Mouse (Mus musculus): ENCODE results near the gene Mum1. TPM values are rescaled to one million over a fixed set of nuclear protein-coding genes. Genes with fewer than 3 reads are reported as not detected.
"Not testable (repeated sequence)": the region's sequence is repeated elsewhere in the genome, so short reads cannot be mapped to it uniquely, and the experiment has no call there.

The Mum1 gene
- polyA plus RNA-seq, 1 experiment = not detected

- Histone ChIP-seq H3K4me3 (ENCODE audit: insufficient read depth, low read depth, low read length) (no peak overlapping the region), H3K27ac (ENCODE audit: insufficient read depth, low read depth, low read length) (no peak overlapping the region)
- no peak for TF ChIP-seq POLR2A (IDR thresholded peaks at IDR 0.05; ENCODE audit: insufficient read depth, low read depth, low read length)
- TF ChIP-seq CTCF (IDR thresholded peaks at IDR 0.05; ENCODE audit: insufficient read depth, low read depth, low read length) = no peak
These were observed 18.7 kb downstream of the Mum1 start for GRCm38 (mm10) chr10:80244791-80245399.

GRCm38 (mm10) chr10:80245600-80245999 is 19.4 kb downstream of the Mum1 start:
- peaks cover 16% of the 10 kb centered on the region; the same call in 1 of the 2 replicates for H3K4me1 ChIP-seq (ENCODE audit: control insufficient read depth, insufficient read depth, low read length)
- WGBS = 4% methylated on average over 4 of the region's 4 CpGs
- H3K4me3 ChIP-seq (ENCODE audit: insufficient read depth, low read depth, low read length) = no peak overlapping the region
- no peak overlapping the region for H3K27ac ChIP-seq (ENCODE audit: insufficient read depth, low read depth, low read length)
- TF ChIP-seq CTCF (IDR thresholded peaks at IDR 0.05; ENCODE audit: insufficient read depth, low read depth, low read length) (no peak), POLR2A (IDR thresholded peaks at IDR 0.05; ENCODE audit: insufficient read depth, low read depth, low read length) (no peak)

More at GRCm38 (mm10) chr10:80244791-80245399, 18.7 kb downstream of the Mum1 start:
- 11% methylated on average over 5 of the region's 5 CpGs for WGBS
- H3K4me1 ChIP-seq (ENCODE audit: control insufficient read depth, insufficient read depth, low read length) = peaks cover 10% of the 10 kb centered on the region; the same call in 1 of the 2 replicates

GRCm38 (mm10) chr10:80247849-80248248 is 21.6 kb downstream of the Mum1 start:
- WGBS = 20% methylated on average over 6 of the region's 6 CpGs
- H3K4me3 ChIP-seq (ENCODE audit: insufficient read depth, low read depth, low read length) = no peak overlapping the region
- no peak for TF ChIP-seq CTCF (IDR thresholded peaks at IDR 0.05; ENCODE audit: insufficient read depth, low read depth, low read length)
- no peak for TF ChIP-seq POLR2A (IDR thresholded peaks at IDR 0.05; ENCODE audit: insufficient read depth, low read depth, low read length)
- H3K27ac ChIP-seq (ENCODE audit: insufficient read depth, low read depth, low read length) = no peak overlapping the region
- peaks cover 27% of the 10 kb centered on the region for H3K4me1 ChIP-seq (ENCODE audit: control insufficient read depth, insufficient read depth, low read length)

- 12% methylated on average over 3 of the region's 3 CpGs for WGBS
- H3K4me1 ChIP-seq (ENCODE audit: control insufficient read depth, insufficient read depth, low read length) = peaks cover 28% of the 10 kb centered on the region
- not testable (repeated sequence) for H3K27ac ChIP-seq (ENCODE audit: insufficient read depth, low read depth, low read length); H3K4me3 ChIP-seq (ENCODE audit: insufficient read depth, low read depth, low read length)
These were observed 22.2 kb downstream of the Mum1 start for GRCm38 (mm10) chr10:80248437-80248836.

- H3K27ac ChIP-seq (ENCODE audit: insufficient read depth, low read depth, low read length) = peak within 1 kb of the TSS; percentile 81
- peaks cover 29% of the 10 kb centered on the region for H3K4me1 ChIP-seq (ENCODE audit: control insufficient read depth, insufficient read depth, low read length)
- peak within 1 kb of the TSS; percentile 67 for H3K4me3 ChIP-seq (ENCODE audit: insufficient read depth, low read depth, low read length)
- under 1% methylated on average over 53 of the region's 53 CpGs for WGBS
- TF ChIP-seq POLR2A (IDR thresholded peaks at IDR 0.05; ENCODE audit: insufficient read depth, low read depth, low read length) (peak; percentile 76), CTCF (IDR thresholded peaks at IDR 0.05; ENCODE audit: insufficient read depth, low read depth, low read length) (no peak)
These were observed 22.9 kb downstream of the Mum1 start, which contains the start of gene Ndufs7 for GRCm38 (mm10) chr10:80248971-80249640. Ndufs7 (plus strand) TSS chr10:80249121.

- TF ChIP-seq POLR2A (IDR thresholded peaks at IDR 0.05; ENCODE audit: insufficient read depth, low read depth, low read length) = no peak
- TF ChIP-seq CTCF (IDR thresholded peaks at IDR 0.05; ENCODE audit: insufficient read depth, low read depth, low read length) = no peak
- peak overlapping the region; percentile 67 for H3K4me3 ChIP-seq (ENCODE audit: insufficient read depth, low read depth, low read length)
- peaks cover 26% of the 10 kb centered on the region for H3K4me1 ChIP-seq (ENCODE audit: control insufficient read depth, insufficient read depth, low read length)
- 30% methylated on average over 2 of the region's 2 CpGs for WGBS
- H3K27ac ChIP-seq (ENCODE audit: insufficient read depth, low read depth, low read length) = no peak overlapping the region
These were observed 23.8 kb downstream of the Mum1 start for GRCm38 (mm10) chr10:80250059-80250458.

- TF ChIP-seq CTCF (IDR thresholded peaks at IDR 0.05; ENCODE audit: insufficient read depth, low read depth, low read length) (no peak), POLR2A (IDR thresholded peaks at IDR 0.05; ENCODE audit: insufficient read depth, low read depth, low read length) (no peak)
- 80% methylated on average over 4 of the region's 4 CpGs for WGBS
- H3K4me3 ChIP-seq (ENCODE audit: insufficient read depth, low read depth, low read length) = no peak overlapping the region
- H3K27ac ChIP-seq (ENCODE audit: insufficient read depth, low read depth, low read length) = no peak overlapping the region
- H3K4me1 ChIP-seq (ENCODE audit: control insufficient read depth, insufficient read depth, low read length) = peaks cover 23% of the 10 kb centered on the region
These were observed 24.3 kb downstream of the Mum1 start for GRCm38 (mm10) chr10:80250573-80250972.

- Histone ChIP-seq H3K27ac (ENCODE audit: insufficient read depth, low read depth, low read length) (no peak overlapping the region), H3K4me3 (ENCODE audit: insufficient read depth, low read depth, low read length) (no peak overlapping the region), H3K4me1 (ENCODE audit: control insufficient read depth, insufficient read depth, low read length) (peaks cover 20% of the 10 kb centered on the region)
- no peak for TF ChIP-seq POLR2A (IDR thresholded peaks at IDR 0.05; ENCODE audit: insufficient read depth, low read depth, low read length)
These were observed 25.8 kb downstream of the Mum1 start for GRCm38 (mm10) chr10:80252011-80252410.

GRCm38 (mm10) chr10:80252493-80253274 is 26.4 kb downstream of the Mum1 start:
- WGBS = 90% methylated on average over 11 of the region's 11 CpGs
- Histone ChIP-seq H3K4me1 (ENCODE audit: control insufficient read depth, insufficient read depth, low read length) (peaks cover 20% of the 10 kb centered on the region), H3K27ac (ENCODE audit: insufficient read depth, low read depth, low read length) (no peak overlapping the region), H3K4me3 (ENCODE audit: insufficient read depth, low read depth, low read length) (no peak overlapping the region)
- TF ChIP-seq POLR2A (IDR thresholded peaks at IDR 0.05; ENCODE audit: insufficient read depth, low read depth, low read length) = no peak
- no peak for TF ChIP-seq CTCF (IDR thresholded peaks at IDR 0.05; ENCODE audit: insufficient read depth, low read depth, low read length)

Data from olfactory bulb, adult 2 months (tissue).